Mouse (Mus musculus): Measurements from ENCODE around the gene Kif1bp. TPM values are rescaled to one million over a fixed set of nuclear protein-coding genes. Genes with fewer than 3 reads are reported as not detected.

Kif1bp gene
- polyA plus RNA-seq, 1 experiment from 2014 or later = 38.7 TPM

Other genes with a start within 250 kb of the Kif1bp start
- 112 and 132 TPM in 2 replicates for gene Hk1, start 198.5 kb downstream of the Kif1bp start, polyA plus RNA-seq (2014; fragmentation: Nextera tagmentation; extraction: Ambion mirVana)
- gene Hkdc1, start 156.0 kb downstream of the Kif1bp start, polyA plus RNA-seq (2014; fragmentation: Nextera tagmentation; extraction: Ambion mirVana) = 0.18 and 0.27 TPM in 2 replicates
- 0.49 and 0.89 TPM in 2 replicates for gene 4930507D05Rik, start 129.0 kb downstream of the Kif1bp start, polyA plus RNA-seq (2014; fragmentation: Nextera tagmentation; extraction: Ambion mirVana)
- 29.2 and 29.5 TPM in 2 replicates for gene Supv3l1, start 128.7 kb downstream of the Kif1bp start, polyA plus RNA-seq (2014; fragmentation: Nextera tagmentation; extraction: Ambion mirVana)
- gene Vps26a, start 91.7 kb downstream of the Kif1bp start, polyA plus RNA-seq (2014; fragmentation: Nextera tagmentation; extraction: Ambion mirVana) = 73.3 and 79.2 TPM in 2 replicates
- 6.8 and 8.2 TPM in 2 replicates for gene Srgn, start 51.0 kb downstream of the Kif1bp start, polyA plus RNA-seq (2014; fragmentation: Nextera tagmentation; extraction: Ambion mirVana)
- gene Ddx21, start 23.8 kb upstream of the Kif1bp start, polyA plus RNA-seq (2014; fragmentation: Nextera tagmentation; extraction: Ambion mirVana) = 13.3 and 14.4 TPM in 2 replicates
- 95.5 and 102 TPM in 2 replicates for gene Ddx50, start 72.8 kb upstream of the Kif1bp start, polyA plus RNA-seq (2014; fragmentation: Nextera tagmentation; extraction: Ambion mirVana)
- 0.97 and 1.2 TPM in 2 replicates for gene Stox1, start 147.7 kb upstream of the Kif1bp start, polyA plus RNA-seq (2014; fragmentation: Nextera tagmentation; extraction: Ambion mirVana)
- 90.8 and 93.4 TPM in 2 replicates for gene Ccar1, start 213.8 kb upstream of the Kif1bp start, polyA plus RNA-seq (2014; fragmentation: Nextera tagmentation; extraction: Ambion mirVana)